Mouse (Mus musculus) heart, embryonic 12.5 days (tissue): ENCODE measurements around the gene Olfr791. TPM values are rescaled to one million over a fixed set of nuclear protein-coding genes. Genes with fewer than 3 reads are reported as not detected.

Source experiments
- ATAC-seq: fragments of 200-750 bp; cut with Nextera tagmentation; 2 replicates; pipeline ENCODE4 v1.8.0; 2017; ENCODE audit warnings: moderate TSS enrichment, moderate library complexity; ENCODE audit not compliant: insufficient number of reproducible peaks, low FRiP score
- H3K27ac ChIP-seq: fragments of 300-500 bp; sonication (generic); 2 replicates; pipeline ENCODE4 v1.5.1; 2016; ENCODE audit warnings: mild to moderate bottlenecking, moderate library complexity; ENCODE audit not compliant: poor library complexity, severe bottlenecking
- H3K27me3 ChIP-seq: fragments of 300-500 bp; sonication (generic); replicated peaks from 2 replicates; pipeline ENCODE4 v1.6.1; 2016; ENCODE audit warnings: mild to moderate bottlenecking, moderate library complexity
- H3K36me3 ChIP-seq: fragments of 300-500 bp; sonication (generic); 2 replicates; pipeline ENCODE4 v1.6.1; 2016; ENCODE audit warnings: mild to moderate bottlenecking, moderate library complexity
- H3K4me1 ChIP-seq: fragments of 300-500 bp; sonication (generic); replicated peaks from 2 replicates; pipeline ENCODE4 v1.6.1; 2016; ENCODE audit warnings: mild to moderate bottlenecking
- H3K4me2 ChIP-seq: fragments of 300-500 bp; sonication (generic); 2 replicates; pipeline ENCODE4 v1.6.1; 2016; ENCODE audit warnings: mild to moderate bottlenecking, moderate library complexity
- H3K4me3 ChIP-seq: fragments of 300-500 bp; sonication (generic); 2 replicates; pipeline ENCODE4 v1.5.1; 2016; ENCODE audit warnings: mild to moderate bottlenecking
- H3K9ac ChIP-seq: fragments of 300-500 bp; sonication (generic); 2 replicates; pipeline ENCODE4 v1.6.1; 2016; ENCODE audit warnings: mild to moderate bottlenecking, moderate library complexity
- H3K9me3 ChIP-seq: fragments of 300-500 bp; sonication (generic); replicated peaks from 2 replicates; pipeline ENCODE4 v1.6.1; 2016; ENCODE audit warnings: mild to moderate bottlenecking, moderate library complexity
- WGBS: fragments of 180-500 bp; shearing (Covaris S2); methylation state at CpG from one replicate; pipeline ENCODE4 v1.1.7; 2016; 5-methylcytosine and 5-hydroxymethylcytosine counted together
- polyA plus RNA-seq: library from polyadenylated mRNA; unstranded; fragments of >200 nt; fragmentation: Nextera tagmentation; extraction: Ambion mirVana; gene quantifications from 2 replicates; pipeline ENCODE4 v1.2.1, GENCODE M21; 2016

Olfr791 gene
- not detected in 2 replicates for polyA plus RNA-seq

- Histone ChIP-seq H3K36me3 (no peaks in the 10 kb centered on the region), H3K4me3 (no peak within 1 kb of the TSS), H3K27ac (no peak within 1 kb of the TSS), H3K4me1 (no peaks in the 10 kb centered on the region), H3K9me3 (no peaks in the 10 kb centered on the region; the same call in 1 of the 2 replicates), H3K4me2 (no peak within 1 kb of the TSS), H3K27me3 (no peaks in the 10 kb centered on the region), H3K9ac (no peak within 1 kb of the TSS)
- no peak for ATAC-seq
- 66% methylated on average over 3 of the region's 3 CpGs for WGBS
These were observed at the start of gene Olfr791 for GRCm38 (mm10) chr10:129521492-129521891. Gene Olfr791 (plus strand): TSS chr10:129521792.

- no peaks in the 10 kb centered on the region for H3K9me3 ChIP-seq
- H3K4me2 ChIP-seq, result no peak overlapping the region
- no peaks in the 10 kb centered on the region for H3K36me3 ChIP-seq
- WGBS, result 45% methylated on average over 2 of the region's 2 CpGs
- no peaks in the 10 kb centered on the region for H3K27me3 ChIP-seq
- no peak overlapping the region for H3K27ac ChIP-seq
- no peak for ATAC-seq
- H3K4me1 ChIP-seq, result no peaks in the 10 kb centered on the region
- no peak overlapping the region for H3K4me3 ChIP-seq
- H3K9ac ChIP-seq, result no peak overlapping the region
These were observed 48.3 kb upstream of the Olfr791 start for GRCm38 (mm10) chr10:129473256-129473655.

DNA sequence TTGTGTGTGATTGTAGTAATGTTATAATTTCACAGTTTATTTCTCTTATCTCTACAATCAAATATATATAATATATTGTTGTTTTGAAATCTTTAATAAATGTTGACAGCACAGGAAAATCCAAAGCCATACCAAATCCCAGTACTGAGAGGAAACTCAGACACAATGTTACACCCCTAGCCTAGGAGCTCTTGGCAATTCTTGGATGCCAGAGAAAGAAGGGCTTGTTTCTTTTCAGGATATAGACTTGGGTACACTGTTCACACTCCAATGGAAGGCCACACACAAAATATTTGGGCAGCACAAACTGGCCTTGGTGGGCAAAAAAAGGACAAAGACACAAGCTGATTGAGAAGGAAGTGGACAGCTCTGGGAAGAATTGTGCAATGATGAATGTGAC, 47.9 kb upstream of the Olfr791 start:
- H3K9ac ChIP-seq, result no peak overlapping the region
- no peaks in the 10 kb centered on the region for H3K9me3 ChIP-seq
- H3K27me3 ChIP-seq, result no peaks in the 10 kb centered on the region
- ATAC-seq, result no peak
- no peak overlapping the region for H3K4me2 ChIP-seq
- no peaks in the 10 kb centered on the region for H3K36me3 ChIP-seq
- H3K4me1 ChIP-seq, result no peaks in the 10 kb centered on the region
- H3K27ac ChIP-seq, result no peak overlapping the region
- no peak overlapping the region for H3K4me3 ChIP-seq

GRCm38 (mm10) chr10:129484452-129484851, 37.1 kb upstream of the Olfr791 start, which contains the start of gene Olfr789:
Gene Olfr789 (plus strand): TSS chr10:129484752.
- Histone ChIP-seq H3K4me3 (no peak within 1 kb of the TSS), H3K9ac (no peak within 1 kb of the TSS), H3K4me1 (no peaks in the 10 kb centered on the region), H3K9me3 (no peaks in the 10 kb centered on the region), H3K27ac (no peak within 1 kb of the TSS), H3K4me2 (no peak within 1 kb of the TSS), H3K36me3 (no peaks in the 10 kb centered on the region), H3K27me3 (no peaks in the 10 kb centered on the region)
- 49% methylated on average over 2 of the region's 2 CpGs for WGBS
- no peak for ATAC-seq

GRCm38 (mm10) chr10:129490101-129490500, 31.5 kb upstream of the Olfr791 start:
- WGBS, result 70% methylated on average over 2 of the region's 2 CpGs
- no peak for ATAC-seq
- no peaks in the 10 kb centered on the region for H3K9me3 ChIP-seq
- no peak overlapping the region for H3K9ac ChIP-seq
- H3K4me3 ChIP-seq, result no peak overlapping the region
- H3K4me2 ChIP-seq, result no peak overlapping the region
- H3K36me3 ChIP-seq, result no peaks in the 10 kb centered on the region
- H3K27ac ChIP-seq, result no peak overlapping the region
- H3K4me1 ChIP-seq, result no peaks in the 10 kb centered on the region
- no peaks in the 10 kb centered on the region for H3K27me3 ChIP-seq

GRCm38 (mm10) chr10:129498192-129498591, 23.4 kb upstream of the Olfr791 start, which contains the start of gene Olfr790:
Gene Olfr790 (plus strand): TSS chr10:129498492.
- H3K4me2 ChIP-seq, result no peak within 1 kb of the TSS
- H3K27ac ChIP-seq, result no peak within 1 kb of the TSS
- H3K9me3 ChIP-seq, result no peaks in the 10 kb centered on the region
- H3K4me3 ChIP-seq, result no peak within 1 kb of the TSS
- H3K4me1 ChIP-seq, result no peaks in the 10 kb centered on the region
- no peak for ATAC-seq
- H3K36me3 ChIP-seq, result no peaks in the 10 kb centered on the region
- no peak within 1 kb of the TSS for H3K9ac ChIP-seq
- no peaks in the 10 kb centered on the region for H3K27me3 ChIP-seq

DNA sequence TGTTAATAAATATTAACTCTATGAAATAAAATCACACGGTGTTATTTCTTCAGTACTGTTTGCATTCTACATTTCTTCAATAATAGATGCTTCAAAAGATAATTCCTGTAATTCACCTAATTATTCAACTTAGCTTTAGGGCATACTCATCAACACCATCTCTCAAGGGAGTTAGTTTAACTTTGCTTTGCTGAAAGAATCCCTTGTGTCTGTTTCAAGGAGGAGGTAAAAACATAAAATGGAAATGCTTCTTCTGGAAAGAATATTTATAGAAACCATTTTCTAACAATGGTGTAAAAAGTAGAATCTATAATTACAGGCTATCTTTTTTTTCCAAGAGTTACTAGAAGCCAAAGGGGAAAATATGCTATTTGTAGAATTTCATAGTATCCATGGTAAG, 17.3 kb downstream of the Olfr791 start, which contains the start of gene Olfr792:
Gene Olfr792, plus strand, starts transcription at position 301 of the 400 bp plus-strand sequence.
- H3K9ac ChIP-seq, result no peak within 1 kb of the TSS
- H3K4me3 ChIP-seq, result no peak within 1 kb of the TSS
- H3K9me3 ChIP-seq, result no peaks in the 10 kb centered on the region
- 51% methylated on average over 1 of the region's 1 CpGs for WGBS
- no peak within 1 kb of the TSS for H3K27ac ChIP-seq
- H3K4me2 ChIP-seq, result no peak within 1 kb of the TSS
- no peaks in the 10 kb centered on the region for H3K4me1 ChIP-seq
- H3K27me3 ChIP-seq, result no peaks in the 10 kb centered on the region
- no peaks in the 10 kb centered on the region for H3K36me3 ChIP-seq
- ATAC-seq, result no peak

DNA sequence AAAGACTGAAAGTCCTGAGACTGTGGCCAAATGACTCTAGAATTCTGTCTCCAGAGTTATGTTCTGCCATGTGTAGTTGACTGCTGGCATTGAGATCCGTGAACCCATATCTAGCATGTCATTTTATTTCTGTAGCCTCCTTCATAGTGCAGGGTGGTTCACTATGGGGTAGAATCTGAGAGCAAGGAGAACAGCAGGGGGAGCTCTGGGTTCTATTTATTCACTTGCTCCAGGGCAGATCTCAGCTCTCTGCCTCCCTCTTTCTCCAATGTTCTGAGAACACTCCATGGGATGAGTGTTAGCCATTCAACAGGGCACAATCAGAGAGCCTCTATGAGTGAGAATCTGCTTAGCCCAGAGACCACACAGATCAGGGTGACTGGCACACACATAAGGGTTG, 27.8 kb downstream of the Olfr791 start:
- H3K9ac ChIP-seq, result no peak overlapping the region
- H3K27me3 ChIP-seq, result no peaks in the 10 kb centered on the region
- no peak overlapping the region for H3K27ac ChIP-seq
- 54% methylated on average over 1 of the region's 1 CpGs for WGBS
- peaks cover 5% of the 10 kb centered on the region for H3K9me3 ChIP-seq
- no peaks in the 10 kb centered on the region for H3K36me3 ChIP-seq
- ATAC-seq, result no peak
- H3K4me2 ChIP-seq, result no peak overlapping the region
- no peak overlapping the region for H3K4me3 ChIP-seq
- no peaks in the 10 kb centered on the region for H3K4me1 ChIP-seq

- WGBS, result 66% methylated on average over 2 of the region's 2 CpGs
- H3K4me1 ChIP-seq, result no peaks in the 10 kb centered on the region
- no peak for ATAC-seq
- no peak within 1 kb of the TSS for H3K4me2 ChIP-seq
- no peaks in the 10 kb centered on the region for H3K27me3 ChIP-seq
- no peaks in the 10 kb centered on the region; the same call in 1 of the 2 replicates for H3K9me3 ChIP-seq
- H3K36me3 ChIP-seq, result no peaks in the 10 kb centered on the region
- H3K9ac ChIP-seq, result no peak within 1 kb of the TSS
- no peak within 1 kb of the TSS for H3K27ac ChIP-seq
- no peak within 1 kb of the TSS for H3K4me3 ChIP-seq
These were observed 45.8 kb downstream of the Olfr791 start, which contains the start of gene Olfr794 for GRCm38 (mm10) chr10:129567355-129567754. Gene Olfr794 (plus strand): TSS chr10:129567655.

GRCm38 (mm10) chr10:129577066-129577465, 55.5 kb downstream of the Olfr791 start:
- no peaks in the 10 kb centered on the region for H3K36me3 ChIP-seq
- no peak overlapping the region for H3K4me2 ChIP-seq
- ATAC-seq, result no peak
- 67% methylated on average over 1 of the region's 1 CpGs for WGBS
- no peak overlapping the region for H3K27ac ChIP-seq
- H3K27me3 ChIP-seq, result no peaks in the 10 kb centered on the region
- H3K4me1 ChIP-seq, result no peaks in the 10 kb centered on the region
- H3K4me3 ChIP-seq, result no peak overlapping the region
- no peaks in the 10 kb centered on the region for H3K9me3 ChIP-seq
- H3K9ac ChIP-seq, result no peak overlapping the region
